Mouse (Mus musculus) liver, postnatal 0 days (tissue): ENCODE measurements around the gene Dab1. TPM values are rescaled to one million over a fixed set of nuclear protein-coding genes. Genes with fewer than 3 reads are reported as not detected.

Source experiments
- ATAC-seq: fragments of 200-750 bp; cut with Nextera tagmentation; 2 replicates; pipeline ENCODE4 v1.8.0; 2017; ENCODE audit warnings: mild to moderate bottlenecking, moderate library complexity
- DNase-seq: peaks from one replicate; pipeline ENCODE4 v3.0.0-alpha.2; 2016
- H3K27ac ChIP-seq: fragments of 300-500 bp; sonication (generic); 2 replicates; pipeline ENCODE4 v1.5.1; 2014; ENCODE audit warnings: antibody characterized with exemption, moderate library complexity, mild to moderate bottlenecking, low read depth
- H3K27me3 ChIP-seq: fragments of 300-500 bp; sonication (generic); 2 replicates; pipeline ENCODE4 v1.6.1; 2014; ENCODE audit warnings: low read length, control low read depth, mixed read lengths; ENCODE audit not compliant: insufficient read depth
- H3K36me3 ChIP-seq: fragments of 300-500 bp; sonication (generic); replicated peaks from 2 replicates; pipeline ENCODE4 v1.6.1; 2014; ENCODE audit warnings: mild to moderate bottlenecking, control low read depth, low read length, moderate library complexity, mixed read lengths; ENCODE audit not compliant: insufficient read depth
- H3K4me1 ChIP-seq: fragments of 300-500 bp; sonication (generic); 2 replicates; pipeline ENCODE4 v1.6.1; 2014; ENCODE audit warnings: antibody characterized with exemption, mild to moderate bottlenecking, control low read depth; ENCODE audit not compliant: insufficient read depth
- H3K4me2 ChIP-seq: fragments of 300-500 bp; sonication (generic); 2 replicates; pipeline ENCODE4 v1.6.1; 2014; ENCODE audit warnings: low read depth, mild to moderate bottlenecking, low read length, moderate library complexity, mixed read lengths
- H3K4me3 ChIP-seq: fragments of 300-500 bp; sonication (generic); 2 replicates; pipeline ENCODE4 v1.5.1; 2014; ENCODE audit warnings: low read depth, low read length
- H3K9ac ChIP-seq: fragments of 300-500 bp; sonication (generic); replicated peaks from 2 replicates; pipeline ENCODE4 v1.6.1; 2014; ENCODE audit warnings: mild to moderate bottlenecking, moderate library complexity
- H3K9me3 ChIP-seq: fragments of 300-500 bp; sonication (generic); 2 replicates; pipeline ENCODE4 v1.6.1; 2016; ENCODE audit warnings: mild to moderate bottlenecking, control low read depth, low read length, mixed read lengths
- CTCF ChIP-seq: sonication (generic); IDR thresholded peaks from 2 replicates; pipeline ENCODE4 v1.5.1; 2016; ENCODE audit warnings: antibody characterized with exemption, low read depth
- EP300 ChIP-seq: IDR thresholded peaks from 2 replicates; pipeline ENCODE4 v1.6.1; 2016; ENCODE audit warnings: antibody characterized with exemption, low read depth, mild to moderate bottlenecking
- WGBS: fragments of 180-500 bp; shearing (Covaris S2); extraction: QIAGEN DNeasy Blood & Tissue Kit; methylation state at CpG from one replicate; pipeline ENCODE4 v1.1.7; 2014; ENCODE audit not compliant: insufficient replicate concordance; 5-methylcytosine and 5-hydroxymethylcytosine counted together
- polyA plus RNA-seq: library from polyadenylated mRNA; unstranded; fragments of >200 nt; fragmentation: Nextera tagmentation; extraction: Ambion mirVana; gene quantifications from 2 replicates; pipeline ENCODE4 v1.2.1, GENCODE M21; 2015

The Dab1 gene
- polyA plus RNA-seq, 1 experiment from 2014 or later, result 1.1 TPM

DNA sequence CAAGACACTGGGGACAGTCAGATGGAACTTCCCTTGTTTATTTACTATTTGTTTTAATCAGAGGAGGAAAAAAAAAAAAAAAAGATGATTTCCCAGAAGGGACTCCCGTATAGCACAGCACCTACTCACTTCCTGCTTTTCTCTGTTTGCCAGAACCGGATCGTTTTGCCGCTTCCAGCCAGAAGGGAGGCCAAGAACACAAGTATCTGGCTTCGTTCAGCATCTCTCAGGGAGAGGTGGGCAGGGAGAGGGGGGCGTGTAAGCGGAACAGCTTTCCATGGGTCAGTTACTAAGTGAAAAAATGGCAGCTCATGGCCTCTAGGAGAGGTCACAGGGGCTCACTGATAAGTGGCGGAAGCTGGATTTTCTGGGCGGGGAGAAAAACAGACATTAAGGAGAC is 836.0 kb downstream of the Dab1 start:
- no peak for TF ChIP-seq EP300
- no peak for TF ChIP-seq CTCF
- 61% methylated on average over 9 of the region's 9 CpGs for WGBS
- Histone ChIP-seq H3K4me3 (no peak overlapping the region), H3K27me3 (no peaks in the 10 kb centered on the region), H3K4me1 (no peaks in the 10 kb centered on the region), H3K9me3 (no peaks in the 10 kb centered on the region), H3K36me3 (no peaks in the 10 kb centered on the region), H3K9ac (no peak overlapping the region), H3K27ac (no peak overlapping the region), H3K4me2 (no peak overlapping the region)
- ATAC-seq, result no peak
- no peak for DNase-seq

DNA sequence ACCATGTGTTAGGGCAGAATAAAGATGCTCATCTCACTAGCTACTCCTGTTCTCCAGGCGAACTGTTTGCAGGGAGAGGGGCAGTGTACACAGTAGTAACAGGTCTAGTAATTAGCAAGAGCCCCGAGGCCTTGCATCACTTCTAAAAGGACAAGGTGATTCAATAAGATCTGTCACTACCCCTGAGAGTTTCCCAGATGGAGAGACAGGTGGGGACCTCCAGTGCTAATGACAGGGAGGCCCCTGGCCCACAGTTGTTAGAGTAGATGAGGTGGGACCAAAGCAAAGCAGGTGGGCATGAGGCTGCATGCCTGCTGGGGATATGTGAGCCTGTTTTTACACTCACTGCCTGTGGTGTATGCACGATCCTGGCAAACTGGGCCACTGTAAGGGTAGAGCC is 836.6 kb downstream of the Dab1 start:
- TF ChIP-seq EP300 (no peak), CTCF (no peak)
- H3K4me3 ChIP-seq, result no peak overlapping the region
- no peak overlapping the region for H3K9ac ChIP-seq
- no peaks in the 10 kb centered on the region for H3K9me3 ChIP-seq
- ATAC-seq (no peak), DNase-seq (no peak)
- WGBS, result 72% methylated on average over 3 of the region's 3 CpGs
- H3K27ac ChIP-seq, result no peak overlapping the region
- no peaks in the 10 kb centered on the region for H3K27me3 ChIP-seq
- H3K36me3 ChIP-seq, result no peaks in the 10 kb centered on the region
- H3K4me2 ChIP-seq, result no peak overlapping the region
- H3K4me1 ChIP-seq, result no peaks in the 10 kb centered on the region

GRCm38 (mm10) chr4:104456173-104456873 is 837.2 kb downstream of the Dab1 start:
- Histone ChIP-seq H3K4me3 (no peak overlapping the region), H3K36me3 (no peaks in the 10 kb centered on the region), H3K27ac (no peak overlapping the region), H3K9ac (no peak overlapping the region), H3K9me3 (no peaks in the 10 kb centered on the region), H3K4me1 (no peaks in the 10 kb centered on the region), H3K4me2 (no peak overlapping the region), H3K27me3 (no peaks in the 10 kb centered on the region)
- TF ChIP-seq EP300 (no peak), CTCF (no peak)
- WGBS, result 73% methylated on average over 7 of the region's 7 CpGs
- DNase-seq, result no peak
- no peak for ATAC-seq

DNA sequence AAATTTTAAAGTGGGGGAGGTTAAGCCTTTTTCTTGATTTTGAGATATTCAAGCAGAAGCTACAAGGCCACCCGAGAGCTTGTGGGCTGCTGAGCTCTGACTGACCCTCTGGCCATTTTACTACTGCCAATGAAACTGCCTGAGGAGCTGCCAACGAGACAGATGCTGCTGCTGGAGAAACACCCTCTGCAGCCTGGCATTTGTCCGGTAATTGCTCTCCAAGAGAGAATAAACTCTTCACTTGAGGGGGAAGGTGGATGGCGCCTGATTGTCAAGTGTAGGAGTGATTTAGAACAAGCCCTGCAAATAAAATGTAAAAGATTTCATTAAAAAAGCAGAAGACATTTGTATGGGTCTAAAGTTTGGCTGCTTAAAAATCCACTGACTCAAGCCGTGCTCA is 839.6 kb downstream of the Dab1 start:
- H3K36me3 ChIP-seq, result no peaks in the 10 kb centered on the region
- H3K9ac ChIP-seq, result no peak overlapping the region
- DNase-seq, result no peak
- no peak for TF ChIP-seq CTCF
- TF ChIP-seq EP300, result no peak
- no peaks in the 10 kb centered on the region for H3K4me1 ChIP-seq
- no peaks in the 10 kb centered on the region for H3K9me3 ChIP-seq
- H3K27ac ChIP-seq, result no peak overlapping the region
- H3K27me3 ChIP-seq, result no peaks in the 10 kb centered on the region
- WGBS, result 62% methylated on average over 5 of the region's 5 CpGs
- no peak overlapping the region for H3K4me3 ChIP-seq
- ATAC-seq, result no peak
- H3K4me2 ChIP-seq, result no peak overlapping the region

DNA sequence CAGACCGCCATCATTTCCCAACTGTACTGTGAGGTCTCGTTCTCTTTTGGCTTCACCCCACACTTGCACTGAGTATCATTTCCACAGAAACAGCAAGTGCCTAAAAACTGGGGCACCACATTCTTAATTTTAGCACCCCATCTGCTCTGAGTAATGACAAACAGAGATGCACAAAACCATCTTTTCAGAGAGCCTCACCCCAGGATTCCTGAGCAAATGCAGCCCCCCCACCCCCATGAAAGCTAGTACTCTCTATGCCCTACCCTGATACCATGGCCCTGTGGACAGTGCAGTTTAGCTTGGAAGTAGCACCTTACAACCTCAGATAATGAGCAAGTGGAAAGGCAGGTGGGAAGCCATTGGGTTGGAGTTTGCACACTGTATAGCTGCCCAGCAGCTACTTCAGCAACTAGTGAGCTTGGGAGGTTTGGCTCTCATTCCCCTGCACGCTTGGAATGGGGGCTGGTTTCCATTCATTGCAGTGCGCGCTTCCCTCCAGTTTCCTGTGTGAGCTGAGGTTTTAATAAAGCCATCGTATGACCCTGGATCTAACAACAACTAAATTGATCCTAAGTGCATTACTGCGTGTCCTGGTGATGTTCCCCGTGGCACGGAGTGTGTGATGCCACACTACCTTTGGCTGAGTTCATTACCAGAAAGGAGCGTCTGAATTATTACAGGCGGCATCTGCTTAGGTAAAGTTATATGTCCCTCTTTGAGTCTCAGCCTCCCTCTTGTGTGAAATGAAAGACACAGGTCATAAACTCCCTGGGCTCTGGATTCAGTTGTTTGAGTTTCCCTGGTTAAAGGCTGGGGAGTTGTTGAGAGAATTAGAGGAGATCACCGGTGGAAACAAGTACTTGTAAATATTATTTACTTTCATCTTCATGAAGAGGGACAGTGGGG is 842.2 kb downstream of the Dab1 start:
- Histone ChIP-seq H3K27ac (no peak overlapping the region), H3K9me3 (no peaks in the 10 kb centered on the region), H3K4me3 (no peak overlapping the region), H3K4me2 (no peak overlapping the region), H3K9ac (no peak overlapping the region), H3K4me1 (no peaks in the 10 kb centered on the region), H3K27me3 (no peaks in the 10 kb centered on the region), H3K36me3 (no peaks in the 10 kb centered on the region)
- no peak for ATAC-seq
- 83% methylated on average over 12 of the region's 12 CpGs for WGBS
- no peak for TF ChIP-seq CTCF
- no peak for TF ChIP-seq EP300
- DNase-seq, result no peak

DNA sequence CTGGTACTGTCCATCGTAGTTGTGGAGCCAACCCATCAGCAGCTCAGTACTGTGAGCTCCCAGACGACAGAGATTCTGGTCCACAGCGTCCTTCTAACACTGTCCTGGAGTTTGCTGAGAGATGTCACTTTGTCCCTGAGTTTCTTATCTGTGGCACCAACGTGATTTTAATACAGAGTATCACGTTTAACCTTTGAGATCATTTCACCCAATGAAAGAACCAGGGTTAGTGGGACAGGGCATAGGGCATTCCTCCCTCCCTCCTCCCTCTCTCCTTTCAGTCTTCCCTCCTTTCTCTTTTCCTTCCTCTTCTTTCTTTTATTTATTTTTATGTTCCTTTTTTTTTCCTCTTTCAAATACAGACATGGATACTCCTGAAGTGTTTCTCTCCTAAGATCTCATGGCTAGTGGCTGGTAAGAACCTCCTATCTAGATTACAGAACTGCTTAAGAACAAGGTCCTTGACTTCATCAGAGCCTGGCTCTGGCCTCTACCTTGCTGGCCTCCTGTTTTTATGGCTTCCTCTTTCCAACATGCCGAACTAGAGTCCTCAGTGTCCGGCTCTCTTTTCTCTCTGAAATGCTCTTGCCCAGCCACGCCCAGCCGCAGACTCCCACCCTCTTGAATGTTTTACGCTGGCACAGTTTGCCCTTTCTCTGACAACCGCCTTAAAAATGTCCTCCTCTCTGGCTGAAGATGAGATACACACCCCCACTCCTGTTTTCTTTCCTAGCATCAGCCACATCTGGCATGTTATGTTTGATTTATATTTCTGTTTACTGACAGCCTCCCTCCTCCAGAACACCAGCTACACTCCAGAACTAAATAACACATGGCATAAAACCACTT is 844.0 kb downstream of the Dab1 start:
- Histone ChIP-seq H3K27me3 (no peaks in the 10 kb centered on the region), H3K27ac (no peak overlapping the region), H3K9me3 (no peaks in the 10 kb centered on the region), H3K9ac (no peak overlapping the region), H3K36me3 (no peaks in the 10 kb centered on the region), H3K4me3 (no peak overlapping the region), H3K4me2 (no peak overlapping the region), H3K4me1 (no peaks in the 10 kb centered on the region)
- TF ChIP-seq EP300, result no peak
- no peak for TF ChIP-seq CTCF
- DNase-seq (no peak), ATAC-seq (no peak)
- 58% methylated on average over 11 of the region's 11 CpGs for WGBS
